Mouse (Mus musculus) small intestine, adult 2 months (tissue): ENCODE measurements around the gene 1110051M20Rik. TPM values are rescaled to one million over a fixed set of nuclear protein-coding genes. Genes with fewer than 3 reads are reported as not detected.

Experiments
- H3K27ac ChIP-seq: fragments of 200-500 bp; 2 replicates; pipeline ENCODE4 v1.5.1; 2012; ENCODE audit warnings: low read depth, low read length, control low read depth, inconsistent platforms; ENCODE audit not compliant: insufficient read depth
- H3K27me3 ChIP-seq: fragments of 200-500 bp; 2 replicates; pipeline ENCODE4 v1.6.1; 2012; ENCODE audit warnings: mild to moderate bottlenecking, moderate library complexity, low read length, inconsistent platforms; ENCODE audit not compliant: control insufficient read depth, insufficient read depth
- H3K36me3 ChIP-seq: fragments of 200-500 bp; 2 replicates; pipeline ENCODE4 v1.6.1; 2012; ENCODE audit warnings: mild to moderate bottlenecking, low read length, control low read depth, inconsistent platforms; ENCODE audit not compliant: control insufficient read depth, insufficient read depth
- H3K4me1 ChIP-seq: fragments of 200-500 bp; 2 replicates; pipeline ENCODE4 v1.6.1; 2012; ENCODE audit warnings: low read length, inconsistent platforms, mixed read lengths; ENCODE audit not compliant: control insufficient read depth, insufficient read depth, insufficient read length
- H3K4me3 ChIP-seq: fragments of 200-500 bp; 2 replicates; pipeline ENCODE4 v1.5.1; 2012; ENCODE audit warnings: low read depth, mild to moderate bottlenecking, control low read depth, inconsistent platforms, low read length, moderate library complexity
- CTCF ChIP-seq: fragments of 200-500 bp; IDR thresholded peaks from 2 replicates; pipeline ENCODE4 v1.5.1; 2012; ENCODE audit warnings: low read depth, mild to moderate bottlenecking, control low read depth, inconsistent platforms, low read length, moderate library complexity, mixed read lengths; ENCODE audit not compliant: insufficient replicate concordance, insufficient read length; ENCODE audit errors: extremely low read depth
- POLR2A ChIP-seq: fragments of 200-500 bp; IDR thresholded peaks from 2 replicates; pipeline ENCODE4 v1.6.1; 2012; ENCODE audit warnings: low read depth, mild to moderate bottlenecking, control low read depth, inconsistent platforms, low read length, moderate library complexity
- WGBS: fragments of 180-500 bp; shearing (Covaris S2); methylation state at CpG from one replicate; pipeline ENCODE4 v1.1.7; 2018; 5-methylcytosine and 5-hydroxymethylcytosine counted together
- polyA plus RNA-seq: library from polyadenylated mRNA; depleted of rRNA; stranded (reverse); fragments of >200 nt; gene quantifications from 2 replicates; pipeline ENCODE4 v1.2.3, GENCODE M21; 2012

The 1110051M20Rik gene
- polyA plus RNA-seq, 1 experiment = 3.9 TPM

DNA sequence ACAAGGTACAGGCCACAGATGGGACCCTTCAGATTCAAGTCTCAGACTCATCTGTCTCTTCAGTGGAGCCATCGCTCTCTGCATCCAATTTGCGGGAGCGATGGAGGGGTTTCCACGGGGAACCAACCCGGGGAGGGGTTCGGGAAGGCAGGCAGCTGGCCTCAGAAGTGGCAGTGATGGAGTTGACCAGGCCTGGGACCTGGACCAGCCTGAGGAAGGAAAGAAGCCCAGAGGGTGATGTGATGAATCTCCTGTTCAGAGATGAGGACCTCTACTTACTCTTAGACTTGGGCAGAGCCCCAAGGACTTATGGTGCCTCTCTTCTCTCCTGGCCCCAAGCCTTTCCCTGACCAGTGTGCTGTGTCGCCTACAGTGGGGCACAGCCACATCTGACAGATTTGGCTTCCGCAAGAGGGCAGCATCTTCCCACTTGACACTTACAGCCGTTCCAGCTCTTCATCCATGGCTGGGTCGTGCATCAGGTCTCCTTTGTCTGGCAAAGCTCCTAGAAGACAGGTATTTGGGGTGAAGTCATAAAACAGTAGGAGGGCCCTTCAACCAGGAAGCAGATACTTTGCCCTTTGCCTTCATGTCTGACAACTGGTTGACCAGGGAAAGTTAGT is 165.6 kb downstream of the 1110051M20Rik start:
- Histone ChIP-seq H3K27ac (peak overlapping the region; percentile 29; the same call in 1 of the 2 replicates), H3K36me3 (peaks cover 25% of the 10 kb centered on the region), H3K4me3 (no peak overlapping the region), H3K4me1 (peaks cover 8% of the 10 kb centered on the region; the same call in 1 of the 2 replicates), H3K27me3 (no peaks in the 10 kb centered on the region)
- peak; percentile 69; the same call in 1 of the 2 replicates for TF ChIP-seq CTCF
- TF ChIP-seq POLR2A = peak; percentile 25; the same call in 1 of the 2 replicates
- 31% methylated on average over 10 of the region's 10 CpGs for WGBS

DNA sequence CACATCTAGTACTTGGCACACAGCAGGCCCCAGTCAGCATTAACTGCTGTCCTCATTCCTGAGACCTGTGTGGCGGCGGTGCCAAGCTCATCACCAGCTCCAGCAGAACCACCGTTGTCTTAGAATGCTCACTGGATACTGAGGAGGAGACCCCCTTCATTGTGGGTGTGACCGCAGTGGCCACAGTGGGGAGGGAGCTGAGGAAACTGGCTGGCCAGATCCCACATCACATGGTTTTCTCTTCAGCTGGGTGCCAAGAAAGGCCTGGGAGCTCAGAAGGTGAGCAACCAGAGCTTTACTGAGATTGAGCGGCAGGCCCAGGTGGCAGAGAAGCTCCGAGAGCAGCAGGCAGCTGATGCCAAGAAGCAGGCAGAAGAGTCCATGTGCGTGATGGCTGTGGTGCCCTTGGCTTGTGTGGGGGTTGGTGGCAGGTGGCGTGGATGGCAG is 174.8 kb downstream of the 1110051M20Rik start:
- no peak overlapping the region for H3K4me3 ChIP-seq
- TF ChIP-seq CTCF (no peak), POLR2A (no peak)
- H3K27ac ChIP-seq = no peak overlapping the region
- peaks cover 70% of the 10 kb centered on the region for H3K36me3 ChIP-seq
- 90% methylated on average over 8 of the region's 8 CpGs for WGBS
- H3K27me3 ChIP-seq = no peaks in the 10 kb centered on the region
- peaks cover 4% of the 10 kb centered on the region; the same call in 1 of the 2 replicates for H3K4me1 ChIP-seq

DNA sequence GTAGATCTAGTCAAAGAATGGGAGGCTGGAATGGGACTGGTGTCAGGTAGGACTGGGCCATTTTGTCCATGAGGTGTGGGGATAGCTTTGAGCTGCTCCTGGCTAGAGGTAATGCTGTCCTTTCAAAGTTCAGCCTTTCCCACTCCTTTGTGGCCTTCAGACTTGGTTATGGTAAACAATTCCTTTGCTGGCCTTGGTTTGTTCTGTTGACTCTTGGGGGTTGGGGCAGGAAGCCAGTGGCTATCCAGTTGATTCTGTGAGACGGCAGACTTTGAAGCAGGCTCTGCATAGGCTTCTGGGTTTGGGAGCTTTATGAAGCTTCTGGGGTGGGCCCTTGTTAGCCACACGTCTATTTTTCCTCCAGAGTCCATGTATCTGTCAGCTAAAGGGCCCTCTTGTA is 175.8 kb downstream of the 1110051M20Rik start:
- WGBS = 74% methylated on average over 2 of the region's 2 CpGs
- H3K4me1 ChIP-seq = peaks cover 8% of the 10 kb centered on the region; the same call in 1 of the 2 replicates
- TF ChIP-seq CTCF (no peak), POLR2A (no peak)
- H3K27ac ChIP-seq = no peak overlapping the region
- peaks cover 61% of the 10 kb centered on the region for H3K36me3 ChIP-seq
- H3K27me3 ChIP-seq = no peaks in the 10 kb centered on the region
- no peak overlapping the region for H3K4me3 ChIP-seq

DNA sequence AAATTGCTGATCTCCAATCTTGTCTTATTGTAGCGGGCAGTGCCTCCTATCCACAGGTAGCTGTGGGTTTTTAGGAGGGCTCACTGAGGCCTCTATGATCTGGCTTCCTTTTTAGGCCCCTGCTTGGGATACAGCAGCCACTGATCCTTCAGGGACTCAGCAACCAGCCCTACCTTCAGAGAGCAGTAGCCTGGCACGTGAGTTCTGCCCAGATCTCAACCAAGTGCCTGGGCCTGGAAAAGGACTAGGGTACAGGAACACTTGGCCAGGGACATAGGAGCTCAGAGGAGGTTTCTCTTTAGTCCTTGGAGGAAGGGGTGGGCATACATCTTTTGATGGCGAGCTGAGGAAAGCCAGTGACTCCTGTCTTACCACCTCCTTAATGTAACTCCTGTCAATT is 176.5 kb downstream of the 1110051M20Rik start:
- Histone ChIP-seq H3K4me3 (no peak overlapping the region), H3K36me3 (peaks cover 54% of the 10 kb centered on the region), H3K27me3 (no peaks in the 10 kb centered on the region), H3K27ac (no peak overlapping the region), H3K4me1 (peaks cover 8% of the 10 kb centered on the region; the same call in 1 of the 2 replicates)
- 98% methylated on average over 3 of the region's 3 CpGs for WGBS
- TF ChIP-seq POLR2A (no peak), CTCF (no peak)

DNA sequence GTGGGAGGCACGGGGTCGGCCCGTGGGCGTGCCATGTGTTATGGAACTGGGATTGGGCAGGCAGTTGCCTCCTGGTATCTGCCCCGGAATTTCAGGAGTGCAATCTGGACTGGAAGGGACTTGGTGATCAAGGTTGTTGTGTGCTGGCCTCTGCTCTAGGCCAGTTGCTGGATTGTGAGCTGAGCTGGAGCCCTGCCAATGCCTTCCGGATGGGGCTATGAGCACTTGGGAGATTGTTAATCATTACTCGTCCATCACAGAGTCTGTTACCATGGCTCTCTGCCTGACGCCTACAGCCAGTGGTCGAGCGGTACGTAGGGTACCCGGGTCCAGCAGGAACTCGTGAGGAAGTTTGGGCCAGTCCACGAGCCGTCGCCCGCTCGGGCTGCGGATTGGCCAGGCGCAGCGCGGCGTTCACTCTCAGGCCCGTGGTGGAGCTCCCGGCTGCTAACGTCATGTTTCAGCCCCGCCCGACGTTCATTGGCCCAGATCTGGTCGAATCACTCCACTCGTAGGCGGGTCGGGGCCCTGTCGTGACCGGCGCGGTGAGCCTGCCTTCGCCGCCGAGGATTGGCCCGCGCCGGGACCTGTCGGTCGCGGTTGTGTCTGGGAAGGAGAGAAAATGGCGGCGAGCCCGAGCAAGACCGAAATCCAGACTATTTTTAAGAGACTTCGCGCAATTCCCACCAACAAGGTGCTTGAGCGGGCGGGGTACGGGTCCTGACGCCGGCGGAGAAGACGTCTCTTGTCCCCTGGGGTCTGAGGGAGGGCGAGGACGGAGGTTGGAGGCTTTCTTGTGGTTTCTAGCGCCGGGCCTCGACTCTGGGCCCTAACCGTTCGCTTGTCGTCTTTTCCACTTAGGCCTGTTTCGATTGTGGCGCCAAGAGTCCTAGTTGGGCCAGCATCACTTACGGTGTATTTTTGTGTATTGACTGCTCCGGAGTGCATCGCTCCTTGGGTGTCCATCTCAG is 179.5 kb downstream of the 1110051M20Rik start, which contains the start of gene Arfgap2:
Gene Arfgap2 (plus strand): TSS at position 264 of the 971 bp plus-strand sequence.
- WGBS = under 1% methylated on average over 72 of the region's 72 CpGs
- Histone ChIP-seq H3K4me1 (peaks cover 8% of the 10 kb centered on the region; the same call in 1 of the 2 replicates), H3K4me3 (peak within 1 kb of the TSS; percentile 76), H3K36me3 (peaks cover 31% of the 10 kb centered on the region), H3K27me3 (no peaks in the 10 kb centered on the region), H3K27ac (peak within 1 kb of the TSS; percentile 79)
- TF ChIP-seq CTCF (0 out of 2 replicates have a peak, but pooled peaks have one; percentile 9), POLR2A (peak; percentile 87)

DNA sequence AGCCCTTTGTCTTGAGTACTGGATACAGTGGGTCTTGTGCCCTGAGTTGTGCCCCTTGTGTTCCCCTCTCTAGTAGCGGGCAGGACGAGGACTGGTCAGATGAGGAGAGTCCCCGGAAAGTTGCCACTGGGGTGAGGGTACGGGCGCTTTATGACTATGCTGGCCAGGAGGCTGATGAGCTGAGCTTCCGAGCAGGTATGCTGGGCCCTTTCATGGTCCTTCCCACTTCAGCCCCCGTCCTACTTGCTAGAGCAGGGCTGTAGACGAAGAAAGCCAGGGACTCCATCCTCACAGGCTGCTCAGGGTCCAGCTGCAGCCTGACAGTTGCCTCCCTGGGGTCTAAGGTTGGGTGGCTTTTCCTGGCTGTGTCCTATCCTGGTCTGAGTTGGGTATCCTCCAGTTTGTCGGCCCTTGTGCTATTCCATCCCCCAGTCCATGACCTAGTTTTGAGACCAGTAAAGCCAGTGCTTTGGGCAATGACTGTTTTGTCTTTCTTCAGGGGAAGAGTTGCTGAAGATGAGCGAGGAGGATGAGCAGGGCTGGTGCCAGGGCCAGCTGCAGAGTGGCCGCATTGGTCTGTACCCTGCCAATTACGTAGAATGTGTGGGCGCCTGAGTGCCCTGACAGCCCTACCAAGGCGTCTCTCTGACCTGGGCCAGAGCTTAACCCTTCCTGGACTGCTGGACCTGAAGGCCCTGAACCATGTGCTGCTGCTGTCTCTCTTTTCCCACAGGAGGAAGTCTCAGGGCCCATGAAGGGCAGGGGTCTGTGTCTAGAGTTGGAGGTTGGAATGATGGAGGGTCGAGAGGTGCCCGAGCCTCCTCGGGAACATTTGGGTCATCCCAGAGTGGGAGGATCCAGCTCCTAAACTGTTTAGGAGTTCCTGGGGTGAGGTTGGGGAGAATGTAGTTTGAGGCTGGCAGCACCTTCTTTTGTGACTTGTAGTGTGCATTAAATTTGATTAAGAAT is 180.5 kb downstream of the 1110051M20Rik start:
- H3K4me3 ChIP-seq = peak overlapping the region; percentile 76
- H3K27ac ChIP-seq = peak overlapping the region; percentile 78
- H3K36me3 ChIP-seq = peaks cover 20% of the 10 kb centered on the region
- 90% methylated on average over 17 of the region's 17 CpGs for WGBS
- no peaks in the 10 kb centered on the region for H3K27me3 ChIP-seq
- TF ChIP-seq POLR2A (no peak), CTCF (no peak)
- peaks cover 8% of the 10 kb centered on the region; the same call in 1 of the 2 replicates for H3K4me1 ChIP-seq
